Mouse (Mus musculus) hindbrain, embryonic 13.5 days (tissue): ENCODE measurements around the gene Ptpre. TPM values are rescaled to one million over a fixed set of nuclear protein-coding genes. Genes with fewer than 3 reads are reported as not detected.

ENCODE experiments used
- ATAC-seq: fragments of 200-750 bp; cut with Nextera tagmentation; 2 replicates; pipeline ENCODE4 v1.8.0; 2017; ENCODE audit warnings: moderate TSS enrichment; ENCODE audit not compliant: low FRiP score
- H3K27ac ChIP-seq: fragments of 300-500 bp; sonication (generic); 2 replicates; pipeline ENCODE4 v1.5.1; 2015; ENCODE audit warnings: inconsistent platforms, mild to moderate bottlenecking, moderate library complexity
- H3K27me3 ChIP-seq: fragments of 300-500 bp; sonication (generic); 2 replicates; pipeline ENCODE4 v1.6.1; 2015; ENCODE audit warnings: mild to moderate bottlenecking, inconsistent platforms
- H3K36me3 ChIP-seq: fragments of 300-500 bp; sonication (generic); 2 replicates; pipeline ENCODE4 v1.6.1; 2015; ENCODE audit warnings: mild to moderate bottlenecking, inconsistent platforms
- H3K4me1 ChIP-seq: fragments of 300-500 bp; sonication (generic); replicated peaks from 2 replicates; pipeline ENCODE4 v1.6.1; 2015; ENCODE audit warnings: inconsistent platforms
- H3K4me2 ChIP-seq: fragments of 300-500 bp; sonication (generic); 2 replicates; pipeline ENCODE4 v1.6.1; 2015; ENCODE audit warnings: inconsistent platforms, mild to moderate bottlenecking, moderate library complexity
- H3K4me3 ChIP-seq: fragments of 300-500 bp; sonication (generic); 2 replicates; pipeline ENCODE4 v1.5.1; 2015; ENCODE audit warnings: mild to moderate bottlenecking, inconsistent platforms
- H3K9ac ChIP-seq: fragments of 300-500 bp; sonication (generic); 2 replicates; pipeline ENCODE4 v1.6.1; 2015; ENCODE audit warnings: mild to moderate bottlenecking, inconsistent platforms
- H3K9me3 ChIP-seq: fragments of 300-500 bp; sonication (generic); 2 replicates; pipeline ENCODE4 v1.6.1; 2016; ENCODE audit warnings: inconsistent platforms
- WGBS: fragments of 180-500 bp; shearing (Covaris S2); methylation state at CpG from one replicate; pipeline ENCODE4 v1.1.7; 2015; 5-methylcytosine and 5-hydroxymethylcytosine counted together
- polyA plus RNA-seq: library from polyadenylated mRNA; unstranded; fragments of >200 nt; fragmentation: Nextera tagmentation; extraction: Ambion mirVana; gene quantifications from 2 replicates; pipeline ENCODE4 v1.2.1, GENCODE M21; 2015

Gene Ptpre
- polyA plus RNA-seq, 1 experiment from 2014 or later: 4.4 TPM

DNA sequence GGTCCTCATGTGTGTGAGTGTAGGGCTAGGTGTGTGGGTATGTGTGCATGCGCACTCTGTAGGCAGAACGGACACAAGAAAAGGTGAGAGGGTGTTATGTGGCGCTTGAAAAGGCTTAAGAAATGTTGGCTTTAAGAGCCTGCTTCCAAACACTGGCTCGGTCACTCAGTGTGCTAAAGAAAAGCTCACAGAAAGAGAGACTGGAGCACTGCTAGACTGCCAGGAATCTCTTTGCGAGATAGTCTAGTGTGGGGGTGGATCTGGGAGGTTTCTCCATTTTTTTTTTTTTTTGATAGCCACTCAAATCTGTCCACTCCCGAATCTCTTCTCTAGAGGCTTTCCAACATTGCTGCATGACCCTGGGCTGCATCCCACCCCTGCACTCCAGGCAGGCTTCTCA lies 84.4 kb downstream of the Ptpre start:
- no peak overlapping the region for H3K27ac ChIP-seq

DNA sequence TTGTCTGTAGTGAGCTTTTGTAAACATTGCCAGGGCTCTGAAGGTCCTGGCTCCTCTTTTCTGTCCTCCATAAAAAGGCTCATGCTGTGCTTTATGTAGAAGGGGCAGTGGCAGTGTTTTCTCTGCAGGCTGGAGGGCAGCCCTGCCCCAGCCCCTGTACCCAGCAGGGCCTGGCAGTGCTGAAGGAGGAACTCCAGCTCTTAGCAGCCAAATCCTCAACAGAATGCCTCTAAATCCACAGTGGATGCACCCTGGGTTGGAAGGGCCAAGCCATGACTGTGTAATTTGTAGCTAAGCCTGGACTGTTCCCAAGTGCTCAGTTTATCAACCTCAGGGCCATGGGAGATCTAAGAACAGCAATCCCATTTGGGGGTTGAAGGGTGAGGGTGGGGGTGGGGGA lies 85.0 kb downstream of the Ptpre start:
- no peak for ATAC-seq
- Histone ChIP-seq H3K27me3 (0 out of 2 replicates have a peak, but pooled peaks cover 2% of the 10 kb centered on the region), H3K36me3 (no peaks in the 10 kb centered on the region), H3K4me3 (no peak overlapping the region), H3K4me1 (peaks cover 33% of the 10 kb centered on the region), H3K9me3 (no peaks in the 10 kb centered on the region), H3K9ac (no peak overlapping the region), H3K27ac (no peak overlapping the region), H3K4me2 (no peak overlapping the region)

More for the DNA sequence above, 84.4 kb downstream of the Ptpre start:
- H3K36me3 ChIP-seq: no peaks in the 10 kb centered on the region
- H3K9ac ChIP-seq: no peak overlapping the region
- no peak overlapping the region for H3K4me2 ChIP-seq
- H3K27me3 ChIP-seq: no peaks in the 10 kb centered on the region
- peaks cover 35% of the 10 kb centered on the region for H3K4me1 ChIP-seq
- no peak overlapping the region for H3K4me3 ChIP-seq
- H3K9me3 ChIP-seq: no peaks in the 10 kb centered on the region
- ATAC-seq: no peak
- WGBS: 68% methylated on average over 6 of the region's 6 CpGs

DNA sequence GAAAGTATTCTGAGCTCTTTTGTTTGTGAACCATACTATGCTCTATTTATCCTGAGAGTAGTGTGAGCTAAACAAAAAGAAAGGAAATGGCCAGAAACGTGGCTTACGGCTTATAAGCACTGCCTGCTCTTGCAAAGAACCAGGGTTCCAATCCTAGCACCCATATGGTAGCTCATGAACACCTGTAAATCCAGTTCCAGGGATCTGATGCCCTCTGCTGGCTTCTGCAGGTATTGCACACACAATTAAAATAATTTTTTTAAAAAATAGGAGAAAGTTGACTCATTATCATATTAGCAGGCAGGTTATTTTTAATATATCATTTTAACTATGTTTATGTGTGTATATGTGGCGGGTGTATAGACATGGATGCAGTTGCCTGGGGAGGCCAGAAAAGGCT lies 87.6 kb downstream of the Ptpre start:
- H3K4me3 ChIP-seq: no peak overlapping the region
- H3K36me3 ChIP-seq: no peaks in the 10 kb centered on the region
- no peak overlapping the region for H3K4me2 ChIP-seq
- H3K9me3 ChIP-seq: no peaks in the 10 kb centered on the region
- H3K27me3 ChIP-seq: 0 out of 2 replicates have a peak, but pooled peaks cover 6% of the 10 kb centered on the region
- H3K9ac ChIP-seq: no peak overlapping the region
- peaks cover 16% of the 10 kb centered on the region for H3K4me1 ChIP-seq
- WGBS: 67% methylated on average over 3 of the region's 3 CpGs
- ATAC-seq: no peak
- no peak overlapping the region for H3K27ac ChIP-seq

DNA sequence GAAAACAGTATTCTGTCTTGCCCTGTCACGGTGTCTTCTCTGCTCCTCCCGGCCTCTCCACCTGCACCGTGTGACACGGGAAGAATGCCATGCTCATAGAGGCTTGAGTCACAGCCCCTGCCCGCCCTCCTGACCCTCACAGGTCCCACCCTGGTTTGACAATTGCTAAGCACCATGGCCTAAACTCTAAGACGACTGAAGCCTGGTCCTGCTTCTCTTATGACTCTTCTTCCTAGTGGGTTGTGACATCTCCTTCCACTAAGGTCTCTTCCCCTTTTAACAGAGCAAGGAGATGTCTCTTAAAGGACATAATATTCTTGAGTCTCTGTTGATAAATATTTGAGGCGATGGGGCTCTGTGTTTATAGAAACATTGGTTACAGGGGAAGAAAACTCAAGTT lies 91.1 kb downstream of the Ptpre start:
- H3K4me1 ChIP-seq: 0 out of 2 replicates have a peak, but pooled peaks cover 4% of the 10 kb centered on the region
- no peak overlapping the region for H3K9ac ChIP-seq
- no peak overlapping the region for H3K27ac ChIP-seq
- H3K36me3 ChIP-seq: no peaks in the 10 kb centered on the region
- peaks cover 15% of the 10 kb centered on the region; the same call in 1 of the 2 replicates for H3K27me3 ChIP-seq
- WGBS: 84% methylated on average over 7 of the region's 7 CpGs
- H3K9me3 ChIP-seq: no peaks in the 10 kb centered on the region
- H3K4me2 ChIP-seq: no peak overlapping the region
- no peak for ATAC-seq
- H3K4me3 ChIP-seq: no peak overlapping the region

DNA sequence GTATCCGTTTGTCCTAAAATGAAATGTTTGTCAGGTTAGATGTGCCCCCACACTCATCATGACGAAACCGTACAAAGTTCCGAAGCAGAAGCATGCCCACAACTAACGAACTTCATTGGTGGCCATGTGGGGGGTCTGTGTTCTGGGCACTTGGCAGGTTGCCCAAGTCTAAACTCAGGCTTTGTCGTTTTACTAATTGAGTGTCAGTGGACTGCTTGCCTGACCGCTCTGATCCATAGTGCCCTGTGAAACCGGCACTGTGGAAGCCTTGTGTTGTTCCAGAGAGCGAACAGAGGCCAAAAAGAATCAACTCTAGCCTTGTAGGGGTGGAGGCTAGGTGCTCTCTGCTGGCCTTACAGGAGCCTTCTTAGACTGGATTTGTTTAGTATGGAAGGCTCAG lies 91.7 kb downstream of the Ptpre start:
- Histone ChIP-seq H3K9me3 (no peaks in the 10 kb centered on the region), H3K4me3 (no peak overlapping the region), H3K36me3 (no peaks in the 10 kb centered on the region), H3K4me2 (no peak overlapping the region), H3K27ac (no peak overlapping the region), H3K9ac (no peak overlapping the region), H3K4me1 (0 out of 2 replicates have a peak, but pooled peaks cover 4% of the 10 kb centered on the region), H3K27me3 (peaks cover 15% of the 10 kb centered on the region; the same call in 1 of the 2 replicates)
- WGBS: 58% methylated on average over 9 of the region's 9 CpGs
- no peak for ATAC-seq

DNA sequence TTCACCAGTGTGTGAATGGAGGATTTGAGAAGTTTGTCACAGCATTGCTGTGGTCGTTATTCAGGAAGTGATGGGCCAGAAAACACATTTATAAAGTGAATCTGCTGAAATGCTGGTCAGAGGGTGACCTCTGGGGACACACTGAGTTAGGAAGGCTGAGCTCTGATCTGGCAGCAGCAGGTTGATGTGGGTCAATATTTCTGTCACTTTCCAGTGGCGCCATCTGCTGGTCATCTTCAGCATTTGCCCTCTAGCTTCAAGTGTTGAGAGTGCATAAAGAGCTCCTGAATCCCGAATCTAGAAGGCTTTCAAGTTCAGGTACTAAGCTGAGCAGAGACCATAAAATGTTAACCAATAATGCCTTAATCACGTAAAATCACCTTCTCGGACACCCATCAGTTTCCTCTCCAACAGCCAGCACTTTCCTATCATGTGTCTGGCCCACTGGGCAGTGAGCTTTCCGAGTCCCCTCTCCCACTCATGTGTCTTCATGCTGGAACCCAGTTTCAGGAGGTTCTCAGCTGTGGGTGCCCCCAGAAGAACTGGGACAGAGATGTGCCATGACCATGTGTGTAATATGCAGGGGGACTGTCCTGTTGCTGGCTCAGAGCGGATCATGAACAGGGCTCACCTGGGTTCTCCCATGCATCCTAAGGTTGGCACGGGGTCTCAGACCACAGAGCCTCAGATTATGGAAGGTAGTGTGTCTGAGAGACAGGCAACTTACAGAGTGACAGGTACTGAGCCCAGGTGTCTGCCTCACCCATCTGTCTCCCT lies 94.7 kb downstream of the Ptpre start:
- 54% methylated on average over 8 of the region's 8 CpGs for WGBS

DNA sequence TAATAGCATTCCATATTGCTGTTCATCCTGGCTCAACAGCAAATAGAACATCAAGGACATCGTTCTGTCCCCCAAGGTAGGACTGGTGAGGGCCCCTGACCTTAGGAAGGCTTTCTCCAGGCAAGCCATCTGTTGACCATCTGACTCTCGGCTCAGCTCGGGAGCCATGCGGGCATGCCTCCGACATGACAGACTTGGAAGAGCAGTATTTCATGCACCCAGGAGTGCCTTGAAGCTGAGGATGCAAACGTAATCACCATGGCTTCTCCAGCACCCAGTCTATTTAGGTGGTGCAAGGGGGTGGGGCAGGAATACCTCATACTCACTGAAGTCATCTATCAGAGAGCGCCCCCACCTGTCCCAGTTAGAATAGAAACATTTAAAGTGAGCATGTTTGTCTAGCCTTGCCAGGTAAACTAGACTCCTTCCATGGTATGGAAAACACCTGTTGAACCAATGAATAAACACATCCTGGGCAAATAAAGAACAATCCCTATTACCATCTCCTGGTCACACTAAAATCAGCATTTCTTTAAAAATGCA lies 95.5 kb downstream of the Ptpre start:
- H3K36me3 ChIP-seq: no peaks in the 10 kb centered on the region
- H3K4me3 ChIP-seq: no peak overlapping the region
- no peaks in the 10 kb centered on the region for H3K9me3 ChIP-seq
- H3K27ac ChIP-seq: no peak overlapping the region
- H3K27me3 ChIP-seq: peaks cover 8% of the 10 kb centered on the region; the same call in 1 of the 2 replicates
- 76% methylated on average over 7 of the region's 7 CpGs for WGBS
- no peak overlapping the region for H3K4me2 ChIP-seq
- H3K9ac ChIP-seq: no peak overlapping the region
- ATAC-seq: no peak
- 0 out of 2 replicates have a peak, but pooled peaks cover 18% of the 10 kb centered on the region for H3K4me1 ChIP-seq

More for the DNA sequence above, 94.7 kb downstream of the Ptpre start:
- no peak for ATAC-seq
- Histone ChIP-seq H3K27me3 (peaks cover 15% of the 10 kb centered on the region; the same call in 1 of the 2 replicates), H3K27ac (no peak overlapping the region), H3K4me2 (no peak overlapping the region), H3K4me3 (no peak overlapping the region), H3K9me3 (no peaks in the 10 kb centered on the region), H3K9ac (no peak overlapping the region), H3K4me1 (0 out of 2 replicates have a peak, but pooled peaks cover 10% of the 10 kb centered on the region), H3K36me3 (no peaks in the 10 kb centered on the region)

DNA sequence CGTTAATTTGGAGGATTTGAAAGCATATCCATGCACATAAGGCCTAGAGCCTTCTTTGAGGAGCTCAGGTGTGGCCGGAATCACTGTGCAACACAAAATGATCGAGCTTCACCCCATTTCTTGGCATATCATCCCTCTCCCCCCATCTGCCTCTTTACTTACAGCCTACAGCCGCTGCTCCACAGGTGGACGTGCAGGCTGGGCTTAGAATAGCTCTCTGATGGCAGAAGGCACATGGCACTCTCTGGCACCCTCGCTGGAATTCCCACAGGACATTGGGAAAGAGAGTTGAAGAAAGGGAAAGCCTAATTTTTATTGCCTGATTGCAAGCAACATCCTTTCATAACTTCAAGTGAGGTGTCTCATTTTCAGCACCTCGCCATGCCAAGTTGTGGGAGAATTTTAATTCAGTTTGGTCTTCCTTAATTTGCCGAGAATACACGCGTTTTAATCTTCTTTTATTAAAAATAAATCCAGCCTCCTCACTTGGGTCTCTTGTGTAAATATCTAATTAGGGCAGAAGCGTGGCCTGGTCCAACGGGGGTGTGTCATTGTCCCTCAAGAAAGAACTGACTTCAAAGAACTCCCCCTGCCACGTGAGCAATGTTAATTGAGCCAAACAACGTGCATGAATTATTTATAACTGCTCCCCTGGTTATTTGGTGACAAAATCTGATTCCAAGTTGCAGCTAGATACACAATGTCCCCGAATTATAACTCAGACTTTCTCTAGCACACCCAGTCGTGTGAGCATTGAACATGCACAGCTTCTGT lies 97.8 kb downstream of the Ptpre start:
- ATAC-seq: no peak
- H3K4me1 ChIP-seq: 0 out of 2 replicates have a peak, but pooled peaks cover 22% of the 10 kb centered on the region
- no peaks in the 10 kb centered on the region for H3K9me3 ChIP-seq
- H3K27ac ChIP-seq: no peak overlapping the region
- H3K9ac ChIP-seq: no peak overlapping the region
- no peaks in the 10 kb centered on the region for H3K36me3 ChIP-seq
- H3K27me3 ChIP-seq: peaks cover 8% of the 10 kb centered on the region; the same call in 1 of the 2 replicates
- H3K4me2 ChIP-seq: no peak overlapping the region
- H3K4me3 ChIP-seq: no peak overlapping the region
- 63% methylated on average over 16 of the region's 16 CpGs for WGBS

DNA sequence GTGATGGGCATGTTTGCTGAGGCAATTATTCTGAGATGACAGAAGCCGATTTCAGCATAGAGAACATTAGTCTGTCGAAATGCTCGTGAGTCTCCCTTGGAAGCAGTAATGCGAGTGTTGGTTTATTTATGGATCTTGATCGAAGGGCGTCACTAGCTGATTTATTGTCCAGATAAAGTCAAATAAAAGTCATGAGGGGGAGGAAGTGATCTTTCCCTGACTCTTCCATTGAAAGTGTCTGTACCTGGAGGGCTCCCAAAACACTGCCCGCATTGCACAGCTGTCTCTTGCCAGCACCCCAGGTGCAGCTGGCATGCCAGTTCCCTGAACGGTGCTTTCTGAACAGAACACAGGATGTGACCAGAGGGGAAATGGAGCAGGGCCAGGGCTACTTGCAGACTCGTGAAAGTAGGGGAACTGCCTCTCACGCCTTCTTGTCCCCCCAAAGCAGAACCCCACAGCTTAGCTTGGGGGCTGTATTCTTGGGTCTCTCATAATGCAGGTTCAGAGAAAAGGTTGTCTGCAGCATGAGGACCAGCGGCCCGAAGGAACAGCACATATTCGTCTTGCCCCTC lies 100.2 kb downstream of the Ptpre start:
- Histone ChIP-seq H3K36me3 (no peaks in the 10 kb centered on the region), H3K27me3 (peaks cover 2% of the 10 kb centered on the region; the same call in 1 of the 2 replicates), H3K4me2 (no peak overlapping the region), H3K4me1 (peaks cover 34% of the 10 kb centered on the region; the same call in 1 of the 2 replicates), H3K9ac (no peak overlapping the region), H3K27ac (no peak overlapping the region), H3K4me3 (no peak overlapping the region), H3K9me3 (no peaks in the 10 kb centered on the region)
- 70% methylated on average over 13 of the region's 13 CpGs for WGBS
- no peak for ATAC-seq

DNA sequence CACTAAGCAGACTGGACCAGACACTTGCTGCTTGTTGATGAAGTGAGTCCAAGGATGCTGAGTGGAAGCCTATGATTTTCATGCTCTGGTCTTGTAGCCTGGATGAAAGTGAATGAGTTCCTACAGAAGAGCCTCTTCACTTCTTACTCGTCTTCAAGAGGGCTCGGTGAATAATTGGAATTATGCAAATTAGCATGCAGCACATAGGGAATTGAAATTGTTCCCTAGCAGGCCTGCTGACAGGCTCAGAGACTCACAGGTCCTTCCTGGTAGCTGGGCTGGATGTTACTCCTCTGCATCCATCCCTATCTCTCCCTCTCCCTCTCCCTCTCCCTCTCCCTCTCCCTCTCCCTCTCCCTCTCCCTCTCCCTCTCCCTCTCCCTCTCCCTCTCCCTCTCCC lies 102.1 kb downstream of the Ptpre start:
- Histone ChIP-seq H3K9me3 (no peaks in the 10 kb centered on the region), H3K9ac (no peak overlapping the region), H3K27me3 (no peaks in the 10 kb centered on the region), H3K4me3 (no peak overlapping the region), H3K4me2 (no peak overlapping the region), H3K4me1 (peaks cover 34% of the 10 kb centered on the region; the same call in 1 of the 2 replicates), H3K27ac (no peak overlapping the region), H3K36me3 (no peaks in the 10 kb centered on the region)
- ATAC-seq: no peak
- 20% methylated on average over 2 of the region's 2 CpGs for WGBS

DNA sequence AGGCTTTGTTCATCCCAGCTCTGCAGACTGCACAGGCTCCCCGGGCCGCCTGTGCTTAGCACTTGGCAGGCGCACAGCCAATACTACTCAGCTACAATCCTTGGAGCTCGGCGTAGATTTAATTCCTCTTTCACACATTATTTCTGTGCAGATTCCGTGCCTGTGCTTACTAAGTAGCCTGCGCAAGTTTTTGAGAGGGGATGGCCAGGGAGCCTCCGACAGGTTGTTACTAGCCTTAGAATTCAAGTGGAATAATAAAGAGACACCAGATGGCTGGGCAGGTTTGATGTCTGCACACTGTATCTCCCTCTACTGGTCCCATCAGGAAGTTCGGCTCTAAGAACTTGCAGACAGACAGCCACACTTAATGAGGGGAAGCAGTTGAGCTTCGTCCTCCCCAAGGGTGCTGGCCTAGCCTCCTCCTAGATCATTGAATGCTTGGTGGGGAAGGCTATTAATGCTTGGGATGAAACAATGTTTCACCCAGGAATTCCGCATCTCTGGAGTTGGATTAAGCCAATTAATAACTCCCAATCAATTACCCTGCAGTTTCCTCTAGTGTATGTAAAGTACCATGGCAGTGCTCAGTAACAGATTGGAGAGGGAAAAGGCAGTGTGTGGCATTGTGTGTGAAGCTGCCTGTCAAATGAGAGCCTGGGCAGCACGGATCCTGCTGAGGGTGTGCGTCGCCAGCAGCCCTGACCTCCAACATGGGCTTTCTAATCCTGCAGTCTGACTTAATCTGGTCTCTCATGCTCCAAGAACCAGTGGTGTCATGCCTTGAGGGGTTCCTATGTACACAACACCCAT lies 104.6 kb downstream of the Ptpre start:
- ATAC-seq: 0 out of 2 replicates have a peak, but pooled peaks have one; percentile 52
- H3K36me3 ChIP-seq: no peaks in the 10 kb centered on the region; the same call in 1 of the 2 replicates
- 60% methylated on average over 14 of the region's 14 CpGs for WGBS
- no peak overlapping the region for H3K4me3 ChIP-seq
- H3K4me2 ChIP-seq: no peak overlapping the region
- H3K9me3 ChIP-seq: no peaks in the 10 kb centered on the region
- no peak overlapping the region; the same call in 1 of the 2 replicates for H3K27ac ChIP-seq
- peaks cover 29% of the 10 kb centered on the region; the same call in 1 of the 2 replicates for H3K4me1 ChIP-seq
- no peak overlapping the region for H3K9ac ChIP-seq
- H3K27me3 ChIP-seq: no peaks in the 10 kb centered on the region
